Mouse (Mus musculus): ENCODE results near the gene Igsf9.

GRCm38 (mm10) chr1:172504756-172505155, 23.2 kb downstream of the Igsf9 start:
- TF ChIP-seq EP300 (IDR thresholded peaks at IDR 0.05; ENCODE audit: insufficient read depth, low read depth, low read length) (no peak), CTCF (IDR thresholded peaks at IDR 0.05; ENCODE audit: low read depth, low read length) (no peak)
